Mouse (Mus musculus): ENCODE results near the gene Taf1c. TPM values are rescaled to one million over a fixed set of nuclear protein-coding genes. Genes with fewer than 3 reads are reported as not detected.

Taf1c gene
- polyA plus RNA-seq, 1 experiment: 24.0 TPM

GRCm38 (mm10) chr8:119548560-119549113 lies 56.4 kb downstream of the Taf1c start:
- no peak for DNase-seq (ENCODE audit: low read depth)
- TF ChIP-seq POLR2A (IDR thresholded peaks at IDR 0.05; ENCODE audit: borderline replicate concordance, extremely low read depth, insufficient read depth, insufficient read length, poor library complexity, severe bottlenecking) (no peak), CTCF (IDR thresholded peaks at IDR 0.05; ENCODE audit: borderline replicate concordance, extremely low read depth, insufficient read depth, insufficient read length) (no peak)

Other genes with a start within 250 kb of the Taf1c start
- 16.3 and 19.5 TPM in 2 replicates for gene Mlycd, start 210.3 kb downstream of the Taf1c start, polyA plus RNA-seq (2012; rRNA removed)
- 0.41 and 0.69 TPM in 2 replicates for gene Osgin1, start 171.1 kb downstream of the Taf1c start, polyA plus RNA-seq (2012; rRNA removed)
- gene Necab2, start 158.5 kb downstream of the Taf1c start, polyA plus RNA-seq (2012; rRNA removed): 32.6 and 43.5 TPM in 2 replicates
- gene Slc38a8, start 103.5 kb downstream of the Taf1c start, polyA plus RNA-seq (2012; rRNA removed): 0.16 and 0.19 TPM in 2 replicates
- gene Mbtps1, start 46.5 kb downstream of the Taf1c start, polyA plus RNA-seq (2012; rRNA removed): 89.9 and 96.7 TPM in 2 replicates
- 69.1 and 101 TPM in 2 replicates for gene Hsdl1, start 30.0 kb downstream of the Taf1c start, polyA plus RNA-seq (2012; rRNA removed)
- 0.40 and 0.44 TPM in 2 replicates for gene Dnaaf1, start 30.0 kb downstream of the Taf1c start, polyA plus RNA-seq (2012; rRNA removed)
- 0.12 and 0.25 TPM in 2 replicates for gene Adad2, start 7.5 kb upstream of the Taf1c start, polyA plus RNA-seq (2012; rRNA removed)
- 0.14 and 0.23 TPM in 2 replicates for gene Kcng4, start 30.5 kb upstream of the Taf1c start, polyA plus RNA-seq (2012; rRNA removed)
- 3.1 TPM in 2 replicates for gene Wfdc1, start 61.1 kb upstream of the Taf1c start, polyA plus RNA-seq (2012; rRNA removed)
- gene Atp2c2, start 94.8 kb upstream of the Taf1c start, polyA plus RNA-seq (2012; rRNA removed): 0.24 and 0.38 TPM in 2 replicates
- 13.5 and 16.1 TPM in 2 replicates for gene Tldc1, start 173.2 kb upstream of the Taf1c start, polyA plus RNA-seq (2012; rRNA removed)
- 273 and 336 TPM in 2 replicates for gene Cotl1, start 235.3 kb upstream of the Taf1c start, polyA plus RNA-seq (2012; rRNA removed)